Mouse (Mus musculus): ENCODE data around the gene Wscd2. TPM values are rescaled to one million over a fixed set of nuclear protein-coding genes. Genes with fewer than 3 reads are reported as not detected.
A peak's percentile ranks its signal among the peaks of the same experiment; 100 is the strongest.

Wscd2 gene
- polyA plus RNA-seq, 1 experiment from 2014 or later = 2.2 TPM

DNA sequence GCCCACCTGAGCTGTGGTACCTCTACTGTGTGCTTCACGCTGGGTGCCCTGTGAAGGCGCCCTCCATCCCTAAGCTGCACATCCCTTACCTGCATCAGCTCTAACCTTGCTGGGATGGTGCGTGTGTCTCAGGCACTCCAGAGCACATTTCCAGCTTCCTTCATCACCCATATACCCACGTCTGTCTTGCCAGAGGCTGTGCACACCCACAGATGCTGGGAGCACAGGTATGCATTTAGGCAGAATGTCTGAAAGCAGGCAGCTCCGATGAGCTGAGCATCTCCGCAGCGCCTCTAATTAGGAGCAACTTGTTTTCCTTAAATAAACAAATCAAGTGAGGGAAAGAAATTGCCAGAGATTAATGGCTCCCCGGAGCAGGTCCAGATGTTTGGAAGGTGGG, 3.9 kb downstream of the Wscd2 start:
- WGBS = 56% methylated on average over 8 of the region's 8 CpGs
- H3K36me3 ChIP-seq (replicated peaks; ENCODE audit: control insufficient read depth, insufficient read depth, low read depth, low read length) = no peaks in the 10 kb centered on the region
- no peak overlapping the region for H3K9ac ChIP-seq (replicated peaks; ENCODE audit: low read length)
- ATAC-seq (replicated peaks; ENCODE audit: insufficient number of reproducible peaks, low FRiP score, low TSS enrichment, low read depth) = no peak
- no peak overlapping the region for H3K4me3 ChIP-seq (ENCODE audit: low read depth, low read length)
- H3K9me3 ChIP-seq (replicated peaks; ENCODE audit: control insufficient read depth, low read length) = no peaks in the 10 kb centered on the region
- DNase-seq (ENCODE audit: low spot score) = no peak
- peaks cover 8% of the 10 kb centered on the region for H3K27me3 ChIP-seq (ENCODE audit: control insufficient read depth, insufficient read depth, low read length)
- H3K27ac ChIP-seq (replicated peaks; ENCODE audit: low read depth, low read length) = no peak overlapping the region
- H3K4me2 ChIP-seq (ENCODE audit: low read depth, low read length) = no peak overlapping the region
- no peaks in the 10 kb centered on the region for H3K4me1 ChIP-seq (ENCODE audit: control insufficient read depth, insufficient read depth, low read length)

DNA sequence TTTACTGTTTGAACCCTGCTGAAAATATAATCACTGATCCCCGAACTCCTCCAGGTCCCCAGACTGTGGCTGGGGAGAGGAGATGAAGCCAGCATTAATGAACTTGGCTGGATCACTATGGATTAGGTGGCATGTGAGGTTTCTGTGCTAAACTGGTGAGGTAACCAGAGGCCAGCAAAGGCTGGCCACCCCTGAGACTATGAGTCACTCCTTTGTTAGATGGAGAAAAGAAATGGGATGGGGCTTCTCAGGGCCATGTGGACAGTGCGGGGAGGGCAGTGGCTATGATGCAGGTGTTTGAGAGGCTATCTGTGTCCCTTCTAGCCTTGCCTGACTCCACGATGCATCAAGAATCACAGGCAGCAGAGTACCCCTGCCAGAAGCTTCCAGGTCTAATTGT, 6.8 kb downstream of the Wscd2 start:
- Histone ChIP-seq H3K4me2 (ENCODE audit: low read depth, low read length) (no peak overlapping the region), H3K4me1 (ENCODE audit: control insufficient read depth, insufficient read depth, low read length) (no peaks in the 10 kb centered on the region), H3K27me3 (ENCODE audit: control insufficient read depth, insufficient read depth, low read length) (peaks cover 4% of the 10 kb centered on the region), H3K4me3 (ENCODE audit: low read depth, low read length) (no peak overlapping the region), H3K9me3 (replicated peaks; ENCODE audit: control insufficient read depth, low read length) (no peaks in the 10 kb centered on the region), H3K9ac (replicated peaks; ENCODE audit: low read length) (no peak overlapping the region), H3K27ac (replicated peaks; ENCODE audit: low read depth, low read length) (no peak overlapping the region), H3K36me3 (replicated peaks; ENCODE audit: control insufficient read depth, insufficient read depth, low read depth, low read length) (no peaks in the 10 kb centered on the region)
- 82% methylated on average over 3 of the region's 3 CpGs for WGBS
- DNase-seq (ENCODE audit: low spot score) = no peak
- no peak for ATAC-seq (replicated peaks; ENCODE audit: insufficient number of reproducible peaks, low FRiP score, low TSS enrichment, low read depth)

DNA sequence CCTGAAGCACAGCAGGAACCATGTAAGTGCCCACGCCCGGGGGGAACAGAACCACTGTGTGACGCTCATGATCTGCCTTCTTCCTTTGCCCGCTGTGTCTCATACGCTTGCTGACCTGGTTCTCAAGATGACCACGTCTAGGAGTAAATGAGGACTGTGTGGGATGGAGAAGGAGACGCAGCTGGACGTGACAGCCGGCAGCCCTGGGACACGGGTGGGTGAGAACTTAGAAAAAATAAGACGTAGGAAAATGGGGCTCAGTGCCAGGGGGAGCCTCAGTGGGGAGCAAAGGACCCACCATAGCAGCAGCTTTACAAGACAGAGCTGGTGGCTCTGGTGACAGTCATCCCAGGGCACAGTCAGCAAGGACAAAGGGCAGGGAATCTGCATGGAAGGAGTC, 9.3 kb downstream of the Wscd2 start:
- H3K4me3 ChIP-seq (ENCODE audit: low read depth, low read length) = no peak overlapping the region
- H3K9ac ChIP-seq (replicated peaks; ENCODE audit: low read length) = no peak overlapping the region
- H3K36me3 ChIP-seq (replicated peaks; ENCODE audit: control insufficient read depth, insufficient read depth, low read depth, low read length) = no peaks in the 10 kb centered on the region
- no peaks in the 10 kb centered on the region; the same call in none of the 2 replicates for H3K4me1 ChIP-seq (ENCODE audit: control insufficient read depth, insufficient read depth, low read length)
- H3K27me3 ChIP-seq (ENCODE audit: control insufficient read depth, insufficient read depth, low read length) = no peaks in the 10 kb centered on the region
- DNase-seq (ENCODE audit: low spot score) (no peak), ATAC-seq (replicated peaks; ENCODE audit: insufficient number of reproducible peaks, low FRiP score, low TSS enrichment, low read depth) (no peak)
- no peak overlapping the region for H3K4me2 ChIP-seq (ENCODE audit: low read depth, low read length)
- H3K9me3 ChIP-seq (replicated peaks; ENCODE audit: control insufficient read depth, low read length) = no peaks in the 10 kb centered on the region
- 90% methylated on average over 11 of the region's 11 CpGs for WGBS
- H3K27ac ChIP-seq (replicated peaks; ENCODE audit: low read depth, low read length) = no peak overlapping the region

DNA sequence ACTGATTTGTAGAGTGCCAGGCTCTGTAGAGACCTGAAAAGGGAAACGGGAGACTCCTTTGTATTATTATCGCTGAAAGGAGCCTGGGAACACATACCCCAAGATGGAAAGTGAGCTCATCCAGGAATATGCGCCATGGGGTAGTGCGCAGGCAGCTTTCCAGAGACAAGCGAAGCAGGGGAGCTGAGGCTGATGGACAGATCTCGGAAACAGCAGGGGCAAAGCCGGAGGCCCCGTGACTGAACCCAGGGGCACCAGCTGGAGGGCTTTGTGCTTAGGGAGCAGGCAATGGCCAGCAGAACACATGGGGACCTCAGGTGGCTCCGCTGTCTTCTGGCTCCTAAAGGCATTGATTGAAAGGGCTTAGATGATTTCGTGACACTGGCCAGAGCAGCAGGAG, 13.1 kb downstream of the Wscd2 start:
- H3K27ac ChIP-seq (replicated peaks; ENCODE audit: low read depth, low read length) = 0 out of 2 replicates have a peak overlapping the region, but pooled peaks have one; percentile 8
- peak; percentile 44 for DNase-seq (ENCODE audit: low spot score)
- no peaks in the 10 kb centered on the region for H3K27me3 ChIP-seq (ENCODE audit: control insufficient read depth, insufficient read depth, low read length)
- WGBS = 5% methylated on average over 10 of the region's 10 CpGs
- H3K36me3 ChIP-seq (replicated peaks; ENCODE audit: control insufficient read depth, insufficient read depth, low read depth, low read length) = no peaks in the 10 kb centered on the region
- peak; percentile 31; the same call in 1 of the 2 replicates for ATAC-seq (replicated peaks; ENCODE audit: insufficient number of reproducible peaks, low FRiP score, low TSS enrichment, low read depth)
- H3K4me3 ChIP-seq (ENCODE audit: low read depth, low read length) = no peak overlapping the region
- no peaks in the 10 kb centered on the region for H3K9me3 ChIP-seq (replicated peaks; ENCODE audit: control insufficient read depth, low read length)
- H3K4me1 ChIP-seq (ENCODE audit: control insufficient read depth, insufficient read depth, low read length) = peaks cover 6% of the 10 kb centered on the region
- H3K9ac ChIP-seq (replicated peaks; ENCODE audit: low read length) = no peak overlapping the region
- peak overlapping the region; percentile 30 for H3K4me2 ChIP-seq (ENCODE audit: low read depth, low read length)

DNA sequence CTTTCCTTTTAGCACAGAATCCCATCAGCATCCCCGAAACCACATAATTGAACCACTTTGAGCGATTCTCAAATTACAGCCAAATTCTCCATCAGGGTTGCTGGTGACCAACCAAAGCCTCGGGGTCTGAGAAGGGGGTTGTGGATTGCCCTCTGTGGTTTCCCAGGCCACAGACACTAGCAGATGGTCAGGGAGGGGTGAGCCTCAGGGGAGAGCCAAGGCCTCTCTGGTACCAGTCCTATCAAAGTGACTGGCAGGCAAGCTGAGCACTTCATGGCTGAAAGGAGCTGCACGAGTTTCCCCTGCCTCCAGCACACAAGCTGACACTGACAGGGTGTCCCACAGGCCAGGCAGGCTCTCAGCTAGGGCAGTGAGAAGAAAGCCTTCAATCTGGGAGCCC, 14.5 kb downstream of the Wscd2 start:
- Histone ChIP-seq H3K4me2 (ENCODE audit: low read depth, low read length) (no peak overlapping the region), H3K4me1 (ENCODE audit: control insufficient read depth, insufficient read depth, low read length) (peaks cover 6% of the 10 kb centered on the region), H3K9me3 (replicated peaks; ENCODE audit: control insufficient read depth, low read length) (no peaks in the 10 kb centered on the region), H3K36me3 (replicated peaks; ENCODE audit: control insufficient read depth, insufficient read depth, low read depth, low read length) (no peaks in the 10 kb centered on the region), H3K9ac (replicated peaks; ENCODE audit: low read length) (no peak overlapping the region), H3K4me3 (ENCODE audit: low read depth, low read length) (no peak overlapping the region), H3K27ac (replicated peaks; ENCODE audit: low read depth, low read length) (peak overlapping the region; percentile 64), H3K27me3 (ENCODE audit: control insufficient read depth, insufficient read depth, low read length) (no peaks in the 10 kb centered on the region)
- 9% methylated on average over 4 of the region's 4 CpGs for WGBS
- DNase-seq (ENCODE audit: low spot score) (peak; percentile 62), ATAC-seq (replicated peaks; ENCODE audit: insufficient number of reproducible peaks, low FRiP score, low TSS enrichment, low read depth) (no peak; the same call in 1 of the 2 replicates)

DNA sequence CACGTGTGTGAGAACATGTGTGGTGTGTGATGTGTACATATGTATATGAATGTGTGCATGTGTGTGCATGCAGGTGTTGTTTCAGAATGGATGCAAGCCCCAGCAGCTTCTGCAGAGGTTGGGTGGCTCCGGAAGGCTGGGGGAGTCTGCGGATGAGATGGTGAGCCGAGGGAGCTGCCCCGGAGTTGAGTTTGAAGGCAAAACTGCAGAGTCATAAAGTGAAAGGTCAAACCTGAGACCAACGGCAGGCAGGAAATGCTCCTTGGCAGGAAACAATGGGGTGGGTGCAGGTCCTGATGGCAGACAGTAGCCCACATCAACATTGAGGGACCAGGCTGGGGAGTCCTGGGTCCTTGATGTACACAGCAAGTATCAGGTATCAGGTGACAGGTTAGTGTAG, 15.9 kb downstream of the Wscd2 start:
- Histone ChIP-seq H3K4me3 (ENCODE audit: low read depth, low read length) (no peak overlapping the region), H3K4me2 (ENCODE audit: low read depth, low read length) (no peak overlapping the region), H3K27ac (replicated peaks; ENCODE audit: low read depth, low read length) (no peak overlapping the region), H3K36me3 (replicated peaks; ENCODE audit: control insufficient read depth, insufficient read depth, low read depth, low read length) (no peaks in the 10 kb centered on the region), H3K27me3 (ENCODE audit: control insufficient read depth, insufficient read depth, low read length) (no peaks in the 10 kb centered on the region), H3K9me3 (replicated peaks; ENCODE audit: control insufficient read depth, low read length) (no peaks in the 10 kb centered on the region), H3K9ac (replicated peaks; ENCODE audit: low read length) (no peak overlapping the region), H3K4me1 (ENCODE audit: control insufficient read depth, insufficient read depth, low read length) (peaks cover 6% of the 10 kb centered on the region)
- ATAC-seq (replicated peaks; ENCODE audit: insufficient number of reproducible peaks, low FRiP score, low TSS enrichment, low read depth) = no peak
- WGBS = 54% methylated on average over 6 of the region's 6 CpGs
- no peak for DNase-seq (ENCODE audit: low spot score)

DNA sequence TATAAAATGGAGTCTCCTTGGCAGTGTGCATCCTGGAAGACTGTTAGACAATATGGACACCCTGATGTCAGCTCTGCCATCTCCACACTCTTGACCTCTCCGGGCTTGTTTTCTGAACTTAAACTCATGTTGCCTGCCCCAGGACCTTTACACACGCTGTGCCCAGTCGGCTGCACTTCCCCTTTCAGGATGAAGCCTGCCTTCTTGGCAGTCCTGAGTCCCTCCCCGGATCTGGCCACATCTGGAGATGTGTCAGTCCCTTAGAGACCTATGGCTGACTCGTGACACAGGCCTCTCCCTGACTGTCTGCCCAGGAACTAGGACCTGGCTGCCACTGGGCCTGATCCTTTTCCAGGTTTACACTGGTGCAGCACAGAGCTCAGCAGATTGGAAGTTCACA, 16.6 kb downstream of the Wscd2 start:
- H3K36me3 ChIP-seq (replicated peaks; ENCODE audit: control insufficient read depth, insufficient read depth, low read depth, low read length) = no peaks in the 10 kb centered on the region
- ATAC-seq (replicated peaks; ENCODE audit: insufficient number of reproducible peaks, low FRiP score, low TSS enrichment, low read depth) (no peak), DNase-seq (ENCODE audit: low spot score) (no peak)
- H3K4me2 ChIP-seq (ENCODE audit: low read depth, low read length) = no peak overlapping the region
- no peak overlapping the region for H3K27ac ChIP-seq (replicated peaks; ENCODE audit: low read depth, low read length)
- H3K9ac ChIP-seq (replicated peaks; ENCODE audit: low read length) = no peak overlapping the region
- H3K9me3 ChIP-seq (replicated peaks; ENCODE audit: control insufficient read depth, low read length) = no peaks in the 10 kb centered on the region
- H3K4me3 ChIP-seq (ENCODE audit: low read depth, low read length) = no peak overlapping the region
- H3K4me1 ChIP-seq (ENCODE audit: control insufficient read depth, insufficient read depth, low read length) = peaks cover 6% of the 10 kb centered on the region
- H3K27me3 ChIP-seq (ENCODE audit: control insufficient read depth, insufficient read depth, low read length) = no peaks in the 10 kb centered on the region
- WGBS = 75% methylated on average over 5 of the region's 5 CpGs

DNA sequence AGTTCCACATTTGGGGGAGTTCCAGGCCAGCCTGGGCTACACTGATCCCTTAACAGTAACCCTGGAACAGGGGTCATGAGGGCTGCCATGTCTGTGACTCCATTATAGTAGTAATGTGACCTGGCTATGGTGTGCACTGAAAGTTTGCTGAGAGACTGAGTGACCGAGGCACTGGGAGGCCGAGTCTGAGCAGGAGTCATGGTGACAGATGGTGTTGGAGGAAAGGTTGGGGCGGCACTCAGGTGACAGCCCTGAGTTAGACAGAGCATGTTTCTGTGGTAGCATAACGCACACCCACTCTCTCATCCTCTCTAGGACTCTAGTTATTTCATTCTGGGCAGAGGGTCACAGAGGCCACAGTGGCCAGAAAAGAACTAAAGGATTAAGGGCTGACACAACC, 19.0 kb downstream of the Wscd2 start:
- H3K9ac ChIP-seq (replicated peaks; ENCODE audit: low read length) = no peak overlapping the region; the same call in 1 of the 2 replicates
- H3K4me1 ChIP-seq (ENCODE audit: control insufficient read depth, insufficient read depth, low read length) = peaks cover 6% of the 10 kb centered on the region
- no peaks in the 10 kb centered on the region for H3K36me3 ChIP-seq (replicated peaks; ENCODE audit: control insufficient read depth, insufficient read depth, low read depth, low read length)
- no peak overlapping the region for H3K4me3 ChIP-seq (ENCODE audit: low read depth, low read length)
- H3K4me2 ChIP-seq (ENCODE audit: low read depth, low read length) = no peak overlapping the region
- ATAC-seq (replicated peaks; ENCODE audit: insufficient number of reproducible peaks, low FRiP score, low TSS enrichment, low read depth) = no peak
- H3K27ac ChIP-seq (replicated peaks; ENCODE audit: low read depth, low read length) = no peak overlapping the region
- DNase-seq (ENCODE audit: low spot score) = no peak
- H3K9me3 ChIP-seq (replicated peaks; ENCODE audit: control insufficient read depth, low read length) = no peaks in the 10 kb centered on the region
- no peaks in the 10 kb centered on the region for H3K27me3 ChIP-seq (ENCODE audit: control insufficient read depth, insufficient read depth, low read length)
- WGBS = 81% methylated on average over 4 of the region's 4 CpGs
